Comparison of ENCODE assay signal across 15 mouse cellular contexts in the genomic region with DNA sequence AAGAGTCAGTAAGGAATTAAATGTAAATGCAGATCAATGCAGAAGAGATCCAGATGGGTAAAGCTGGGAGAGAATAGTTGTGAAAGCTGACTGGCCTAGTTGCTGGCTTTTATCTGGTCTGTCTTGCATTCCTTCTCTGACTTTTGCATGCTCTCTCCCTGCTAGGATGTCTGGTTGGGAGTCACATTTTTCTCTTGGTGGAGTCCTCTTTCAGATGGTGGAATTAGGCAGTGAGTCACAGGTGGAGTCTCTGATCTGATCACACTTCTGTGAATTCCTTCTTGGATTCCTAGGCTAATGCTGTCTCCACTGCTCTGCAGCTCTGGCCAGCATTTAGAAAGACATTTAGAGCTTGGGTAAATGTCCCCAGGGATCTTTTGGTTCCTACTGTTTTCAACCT.
"Had no signal": no experiment of that assay in that cellular context is flagged by ENCODE, and none has a peak within 500 bp of the region (broad histone marks: within the 10 kb centered on the region; RNA-seq: fewer than 3 reads in every experiment).

No protein-coding gene starts in this region.

- DNase-seq: kidney, adult 8-10 months; kidney, postnatal 14 days; kidney, postnatal 4 days; left cerebral cortex, postnatal 4 days; liver, embryonic 13.5 days; lung, adult 2 months; lung, postnatal 14 days; midbrain, embryonic 14.5 days; right cerebral cortex, postnatal 4 days; thymus, adult 2 months; thymus, postnatal 14 days; thymus, postnatal 4 days had no signal

- H3K27me3 ChIP-seq: liver, embryonic 13.5 days; megakaryocyte, embryonic 14.5 days had no signal

- H3K4me2 ChIP-seq: liver, embryonic 13.5 days; midbrain, embryonic 11.5 days had no signal

- H3K36me3 ChIP-seq: liver, embryonic 13.5 days had no signal

- H3K9ac ChIP-seq: liver, embryonic 13.5 days had no signal

- H3K4me3 ChIP-seq: liver, embryonic 13.5 days; megakaryocyte, embryonic 14.5 days had no signal

- H3K27ac ChIP-seq: liver, embryonic 13.5 days; stomach, postnatal 0 days had no signal

- H3K4me1 ChIP-seq: liver, embryonic 13.5 days; megakaryocyte, embryonic 14.5 days had no signal
